Mouse (Mus musculus): ENCODE results near the gene Sh3bgrl. TPM values are rescaled to one million over a fixed set of nuclear protein-coding genes. Genes with fewer than 3 reads are reported as not detected.

Gene Sh3bgrl
- polyA plus RNA-seq, 1 experiment from 2014 or later = 127 TPM

GRCm38 (mm10) chrX:109238163-109238562, 143.0 kb downstream of the Sh3bgrl start:
- DNase-seq (ENCODE audit: low spot score) = peak; percentile 19
- no peaks in the 10 kb centered on the region for H3K36me3 ChIP-seq (ENCODE audit: insufficient read depth, low read length)
- TF ChIP-seq CTCF (IDR thresholded peaks at IDR 0.05) (peak; percentile 67), EP300 (IDR thresholded peaks at IDR 0.05) (no peak)
- H3K27me3 ChIP-seq (replicated peaks; ENCODE audit: insufficient read depth, low read length) = no peaks in the 10 kb centered on the region
- no peaks in the 10 kb centered on the region for H3K4me1 ChIP-seq (ENCODE audit: insufficient read depth, low read depth, low read length)
- no peak for ATAC-seq
- H3K9ac ChIP-seq (replicated peaks; ENCODE audit: low read depth) = no peak overlapping the region
- no peak overlapping the region for H3K27ac ChIP-seq (ENCODE audit: low read length)
- no peaks in the 10 kb centered on the region for H3K9me3 ChIP-seq (ENCODE audit: low read length)
- no peak overlapping the region for H3K4me3 ChIP-seq (ENCODE audit: low read depth, low read length)
- H3K4me2 ChIP-seq (replicated peaks; ENCODE audit: low read depth, low read length) = no peak overlapping the region

Other genes with a start within 250 kb of the Sh3bgrl start
- 16.9 and 17.6 TPM in 2 replicates for gene Hmgn5, start 82.0 kb upstream of the Sh3bgrl start, polyA plus RNA-seq (2015; fragmentation: Nextera tagmentation; extraction: Ambion mirVana)
- gene Gm6377, start 101.4 kb downstream of the Sh3bgrl start, polyA plus RNA-seq (2015; fragmentation: Nextera tagmentation; extraction: Ambion mirVana) = 0.47 and 0.95 TPM in 2 replicates

Measured in lung, postnatal 0 days (tissue).